Mouse (Mus musculus): Measurements from ENCODE around the gene Atp4b.

DNA sequence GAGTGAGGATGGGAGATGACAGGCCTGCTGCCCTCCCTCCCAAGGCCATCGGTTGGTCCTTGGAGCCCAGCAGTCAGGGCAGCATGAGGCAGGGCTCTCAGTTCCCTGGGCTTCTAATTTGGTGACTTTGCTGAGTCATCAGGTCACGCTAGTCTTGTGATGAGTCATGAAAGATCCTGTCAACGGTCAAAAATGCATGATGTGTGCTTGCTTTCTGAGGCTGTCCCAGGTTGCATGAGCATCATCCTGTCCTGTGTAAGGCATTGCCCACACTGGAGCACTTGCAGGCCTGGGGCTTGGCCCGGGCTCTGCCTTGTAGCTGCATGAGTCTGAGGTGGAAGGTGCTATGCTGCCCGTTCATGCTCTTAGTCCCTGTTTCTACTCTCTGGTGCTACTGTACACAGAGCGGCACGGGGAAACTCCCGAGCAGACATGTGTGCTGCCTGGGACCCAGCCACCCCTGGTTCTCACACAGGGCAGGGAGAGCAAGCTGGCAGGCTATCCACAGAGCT lies 23.4 kb downstream of the Atp4b start:
- TF ChIP-seq GATA1 (IDR thresholded peaks at IDR 0.05; ENCODE audit: low read length): no peak
- no peak for TF ChIP-seq TAL1 (IDR thresholded peaks at IDR 0.05; ENCODE audit: low read length)

Measured in erythroblast, embryonic 14.5 days (primary cell).